Mouse (Mus musculus) kidney, adult 2 months (tissue): Measurements from ENCODE around the gene Actr2.

Experiments used
- CTCF ChIP-seq: fragments of 200-500 bp; conservative IDR thresholded peaks from 2 replicates; pipeline ENCODE4 v1.5.1; 2011; ENCODE audit warnings: low read depth, mild to moderate bottlenecking, control low read depth, low read length, moderate library complexity, mixed read lengths; ENCODE audit not compliant: insufficient read depth, insufficient read length
- POLR2A ChIP-seq: fragments of 200-500 bp; IDR thresholded peaks from one replicate; pipeline ENCODE4 v1.6.1; 2011; ENCODE audit warnings: low read depth, low read length, control low read depth

GRCm38 (mm10) chr11:20022911-20023482 is 89.7 kb downstream of the Actr2 start:
- no peak for TF ChIP-seq POLR2A
- TF ChIP-seq CTCF: no peak
